Mouse (Mus musculus): ENCODE data around the gene Tmem220.
"Not testable (repeated sequence)": the region's sequence is repeated elsewhere in the genome, so short reads cannot be mapped to it uniquely, and the experiment has no call there.

Gene Tmem220

DNA sequence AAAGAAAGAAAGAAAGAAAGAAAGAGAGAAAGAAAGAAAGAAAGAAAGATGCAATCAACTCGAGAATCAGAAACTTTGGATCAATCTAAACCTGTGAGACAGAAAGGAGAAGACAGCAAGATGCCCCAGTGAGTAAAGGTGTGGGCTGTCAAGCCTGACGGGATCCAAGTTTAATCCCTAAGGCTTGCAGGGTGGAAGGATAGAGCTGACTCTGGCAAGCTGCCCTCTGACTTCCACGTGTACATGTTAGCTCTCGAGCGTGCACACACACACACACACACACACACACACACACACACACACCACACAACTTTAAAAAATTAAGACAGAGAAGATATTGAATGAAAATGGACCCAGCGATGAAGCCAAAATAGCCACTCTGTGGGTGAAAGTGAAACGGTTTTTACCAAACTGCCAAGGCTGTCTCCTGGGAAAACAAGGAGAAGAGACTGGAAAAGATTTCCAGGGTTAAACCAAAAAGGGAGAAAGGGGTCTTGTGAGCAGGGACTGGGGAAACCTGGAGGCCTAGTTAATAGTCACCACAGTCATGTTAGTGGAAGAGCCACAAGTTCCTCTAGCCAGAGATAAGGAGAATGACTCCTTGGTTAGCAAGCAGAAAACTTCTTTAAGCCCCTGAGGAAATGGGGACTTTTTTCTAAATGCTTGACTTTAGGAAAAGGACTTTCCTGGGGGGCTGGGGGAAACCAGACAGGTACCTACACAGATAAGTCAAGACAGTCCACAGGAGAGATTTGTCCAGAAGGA is 5.1 kb upstream of the Tmem220 start:
- no peak for DNase-seq (ENCODE audit: low spot score)

DNA sequence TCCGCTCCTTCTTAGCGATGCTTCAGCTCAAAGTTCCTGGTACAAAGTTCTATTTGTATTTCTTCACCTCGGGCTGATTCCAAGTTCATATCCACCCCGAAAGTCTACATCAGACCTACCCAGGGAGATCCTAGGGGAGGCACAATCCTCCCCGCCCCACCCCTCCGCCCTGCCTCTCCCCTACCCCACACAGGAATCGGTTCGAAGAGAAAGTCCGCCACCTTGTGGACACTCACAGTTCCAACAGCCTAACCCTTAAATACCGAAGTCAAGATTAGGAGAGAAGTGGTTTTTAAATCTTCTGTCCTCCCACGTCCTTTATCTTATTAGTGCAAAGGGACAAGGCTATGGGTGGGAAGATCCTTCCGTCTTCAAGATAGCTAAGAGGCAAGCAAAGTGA is 4.0 kb upstream of the Tmem220 start:
- peak; percentile 69 for DNase-seq (ENCODE audit: low spot score)

DNA sequence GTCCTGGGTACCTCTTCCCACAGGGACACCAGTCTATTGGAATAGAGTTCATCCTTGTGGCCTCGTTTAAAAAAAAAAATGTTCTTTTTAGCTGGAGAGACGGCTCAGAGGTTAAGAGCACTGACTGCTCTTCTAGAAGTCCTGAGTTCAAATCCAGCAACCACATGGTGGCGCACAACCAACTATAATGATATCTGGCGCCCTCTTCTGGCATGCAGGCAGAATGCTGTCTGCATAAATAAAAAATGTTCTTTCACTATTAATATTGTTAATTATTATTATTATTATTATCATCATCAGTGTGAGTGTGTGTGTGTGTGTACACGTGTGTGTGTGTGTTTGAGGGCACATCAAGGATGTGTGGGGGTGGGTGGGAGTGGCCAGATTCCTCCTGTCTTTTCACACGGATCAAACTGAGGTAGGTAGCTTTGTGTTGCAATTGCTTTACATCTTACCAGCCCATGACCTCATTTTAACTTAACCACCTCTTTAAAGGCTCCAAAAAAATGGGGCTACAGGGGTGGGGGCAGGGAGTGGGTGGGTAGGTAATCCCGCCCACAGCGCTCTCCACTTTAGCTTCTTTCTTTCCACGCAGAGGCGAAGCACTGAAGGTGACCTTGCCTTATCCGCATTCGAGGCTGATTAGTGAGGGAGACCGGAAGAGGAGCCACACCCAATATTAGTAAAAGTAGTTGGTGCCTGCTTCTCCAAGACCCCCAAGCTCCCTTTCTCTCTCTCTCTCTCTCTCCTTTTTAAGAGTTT is 2.4 kb upstream of the Tmem220 start:
- no peak for DNase-seq (ENCODE audit: low spot score)

DNA sequence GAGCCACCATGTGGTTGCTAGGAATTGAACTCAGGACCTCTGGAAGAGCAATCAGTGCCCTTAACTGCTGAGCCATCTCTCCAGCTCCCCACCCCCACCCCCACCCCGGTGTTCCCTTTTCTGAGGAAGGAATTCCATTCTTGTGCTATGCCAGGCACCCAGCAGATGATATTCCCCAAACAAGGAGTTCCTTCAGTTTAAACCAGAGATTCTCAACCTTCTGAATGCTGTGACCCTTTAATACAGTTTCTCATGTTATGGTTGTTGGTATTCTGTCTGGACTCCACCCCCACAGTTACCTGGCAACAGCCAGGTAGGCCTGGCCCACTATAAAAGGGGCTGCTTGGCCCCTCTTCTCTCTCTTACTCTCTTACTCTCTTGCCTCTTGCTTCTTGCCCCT is 1.8 kb upstream of the Tmem220 start:
- not testable (repeated sequence) for DNase-seq (ENCODE audit: low spot score)

DNA sequence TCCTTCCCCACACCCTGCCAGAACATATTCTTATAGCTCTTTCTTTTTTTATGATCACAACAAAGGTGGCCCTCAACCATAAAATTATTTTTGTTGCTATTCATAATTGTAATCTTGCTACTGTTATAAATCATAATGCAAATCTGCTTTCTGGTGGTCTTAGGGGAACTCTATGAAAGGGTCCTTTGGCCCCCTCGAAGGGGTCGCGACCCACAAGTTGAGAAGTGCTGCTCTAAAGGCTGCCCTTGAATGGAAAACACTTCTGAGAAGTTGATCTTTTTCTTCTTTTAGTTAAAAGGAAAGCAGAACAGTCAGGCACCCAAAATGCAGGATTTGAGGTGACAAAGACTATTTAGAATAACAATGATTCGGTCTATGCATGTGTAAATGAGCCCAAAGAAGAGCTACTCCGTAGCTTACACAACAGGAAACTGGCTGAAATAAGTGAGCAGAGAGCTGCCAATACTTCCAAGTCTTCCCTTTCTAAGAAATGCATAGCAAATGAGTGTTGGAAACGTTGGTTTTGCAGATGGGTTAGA is 1.1 kb upstream of the Tmem220 start:
- no peak for DNase-seq (ENCODE audit: low spot score)

DNA sequence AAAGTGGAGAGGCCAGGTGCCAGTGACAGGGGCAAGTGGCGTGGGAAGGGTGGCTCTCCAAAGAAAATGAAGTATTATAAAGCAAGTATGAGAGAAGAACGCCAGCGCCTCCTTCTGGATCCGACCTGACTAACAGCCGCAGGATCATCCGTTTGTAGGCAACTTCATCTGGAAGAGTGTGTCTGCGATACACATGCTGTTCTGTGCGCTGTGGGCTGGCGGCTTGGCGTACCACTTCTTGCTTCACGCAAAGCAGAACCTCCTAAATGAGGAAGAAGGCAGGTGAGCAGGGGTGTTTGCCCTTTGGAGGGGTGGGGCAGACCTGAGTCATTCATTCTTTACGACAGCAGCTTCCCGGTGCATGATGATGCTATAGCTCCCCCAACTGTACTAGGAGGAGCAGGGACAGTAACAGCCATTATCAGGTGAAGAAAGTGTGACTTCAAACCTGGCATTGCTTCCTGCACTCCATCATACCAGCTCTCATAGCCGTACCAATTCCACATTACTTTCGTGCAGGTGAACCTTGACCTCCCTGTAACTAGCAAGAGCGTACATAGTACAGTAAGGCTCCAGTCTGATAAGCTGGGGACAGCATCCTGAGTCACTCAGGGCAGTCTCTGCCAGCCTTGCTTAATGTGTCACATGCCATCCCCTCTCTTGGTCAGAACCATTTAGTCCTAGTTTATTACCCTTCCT is 6.1 kb downstream of the Tmem220 start:
- DNase-seq (ENCODE audit: low spot score) = no peak

DNA sequence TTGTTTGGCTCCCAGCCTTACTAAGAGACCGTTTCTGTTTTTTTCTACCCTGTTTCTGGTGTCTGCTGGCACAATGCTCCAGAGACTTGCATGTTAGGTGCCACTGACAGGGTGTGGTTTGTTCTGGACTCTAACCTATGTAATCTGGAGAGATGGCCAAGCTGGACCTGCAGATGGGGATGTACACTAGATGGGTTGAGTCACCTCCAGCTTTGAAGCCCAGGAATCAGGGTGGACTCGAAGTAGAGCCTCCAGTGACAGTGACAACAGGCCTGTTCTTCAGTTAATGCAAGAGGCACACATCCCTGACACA is 6.6 kb downstream of the Tmem220 start:
- DNase-seq (ENCODE audit: low spot score) = no peak

DNA sequence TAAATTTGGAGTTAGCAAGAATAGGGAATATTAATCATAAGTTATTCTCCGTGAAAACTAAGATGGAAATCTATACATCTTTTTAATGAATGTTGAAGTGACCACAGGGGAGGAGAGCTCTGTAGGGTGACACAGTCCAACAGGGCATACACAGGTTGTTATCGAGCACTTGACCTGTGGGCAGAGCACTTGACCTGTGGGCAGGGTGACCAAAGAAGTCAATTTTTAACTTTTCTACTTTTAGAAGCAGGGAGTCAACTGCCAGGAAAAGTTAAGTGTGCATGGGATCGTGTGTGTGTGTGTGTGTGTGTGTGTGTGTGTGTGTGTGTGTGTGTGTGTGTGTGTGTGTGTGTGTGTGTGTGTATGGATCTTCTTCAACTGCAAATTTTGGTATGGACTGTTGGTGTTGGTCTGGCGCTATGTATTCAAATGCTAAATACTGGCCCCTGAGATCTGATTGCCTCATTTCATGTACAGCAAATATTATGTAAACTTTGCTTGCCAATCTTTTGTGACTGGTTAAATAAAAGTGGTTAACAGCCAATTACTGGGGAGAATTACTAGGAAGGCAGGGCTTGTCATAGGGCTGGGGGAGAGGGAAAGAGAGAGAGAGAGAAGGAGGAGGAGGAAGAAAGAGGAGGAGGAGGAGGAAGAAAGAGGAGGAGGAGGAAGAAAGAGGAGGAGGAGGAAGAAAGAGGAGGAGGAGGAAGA is 10.0 kb downstream of the Tmem220 start:
- DNase-seq (ENCODE audit: low spot score) = no peak

DNA sequence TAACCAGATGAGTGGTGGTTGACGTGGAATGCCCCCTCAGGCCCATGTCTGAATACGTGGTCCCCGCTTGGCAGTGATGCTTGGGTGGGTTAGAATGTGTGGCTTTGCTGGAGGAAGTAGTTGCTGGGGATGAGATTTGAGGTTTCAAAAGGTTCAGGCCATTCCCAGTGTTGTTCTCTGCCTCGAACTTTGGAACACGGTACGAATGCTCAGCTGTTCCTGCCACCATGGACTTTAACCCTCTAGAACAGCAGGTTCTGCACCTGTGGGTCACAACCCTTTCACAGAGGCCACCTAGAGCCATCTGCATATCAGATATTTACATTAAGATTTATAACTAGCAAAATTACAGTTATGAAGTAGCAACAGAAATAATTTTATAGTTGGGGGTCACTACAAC is 11.3 kb downstream of the Tmem220 start:
- no peak for DNase-seq (ENCODE audit: low spot score)

DNA sequence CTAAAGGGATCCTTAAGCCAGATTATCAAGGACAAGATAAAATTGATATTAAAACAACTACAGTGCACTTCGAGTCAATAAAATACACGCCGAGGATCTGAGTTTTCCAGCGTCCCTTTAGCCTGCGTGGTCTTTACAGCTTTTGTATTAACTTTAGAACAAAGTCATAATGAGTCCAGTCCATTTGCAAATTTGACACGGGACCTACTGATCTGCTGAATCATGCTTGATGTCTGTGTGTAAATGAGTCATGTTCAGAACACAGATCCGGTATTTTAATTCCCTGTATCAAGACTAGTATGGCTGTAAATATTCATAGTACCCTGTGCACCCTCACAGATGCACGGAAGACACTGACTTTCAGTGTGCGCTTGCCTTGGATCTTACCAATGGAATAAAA is 11.9 kb downstream of the Tmem220 start:
- DNase-seq (ENCODE audit: low spot score) = no peak

DNA sequence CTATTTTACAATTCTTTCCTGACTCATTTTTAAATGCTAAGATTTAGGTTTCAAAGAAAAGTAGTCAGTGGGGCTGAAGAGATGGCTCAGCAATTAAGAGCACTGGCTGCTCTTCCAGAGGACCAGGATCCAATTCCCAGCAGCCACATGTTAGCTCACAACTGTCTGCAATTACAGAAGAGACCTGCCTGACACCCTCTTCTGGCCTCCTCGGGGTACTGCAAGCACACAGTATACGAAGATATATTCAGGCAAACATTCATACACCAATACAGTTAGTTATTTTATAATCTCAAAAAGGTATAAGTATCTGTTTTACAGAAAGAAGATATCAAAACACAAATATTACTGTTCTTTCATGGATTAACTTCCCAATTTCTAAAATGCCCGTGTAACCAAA is 14.8 kb downstream of the Tmem220 start:
- no peak for DNase-seq (ENCODE audit: low spot score)

DNA sequence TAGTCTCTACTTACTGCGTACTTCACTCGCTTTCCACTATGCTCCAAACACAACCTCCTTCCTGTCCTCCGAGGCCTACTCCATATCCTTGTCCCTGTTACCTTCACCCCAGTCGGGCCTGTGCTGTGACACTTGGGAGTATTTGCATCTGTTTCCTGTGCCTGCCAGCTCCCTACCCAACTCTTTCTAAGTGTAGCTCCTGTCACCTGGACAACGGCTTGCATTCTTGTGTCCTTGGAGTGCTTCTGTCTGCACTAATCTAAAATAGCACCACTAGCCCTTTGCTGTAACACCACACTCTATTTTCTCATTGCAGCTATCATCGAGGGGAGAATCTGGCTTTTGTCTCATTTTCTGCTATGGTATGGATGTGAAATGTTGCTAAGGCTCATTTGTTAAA is 15.5 kb downstream of the Tmem220 start:
- no peak for DNase-seq (ENCODE audit: low spot score)

DNA sequence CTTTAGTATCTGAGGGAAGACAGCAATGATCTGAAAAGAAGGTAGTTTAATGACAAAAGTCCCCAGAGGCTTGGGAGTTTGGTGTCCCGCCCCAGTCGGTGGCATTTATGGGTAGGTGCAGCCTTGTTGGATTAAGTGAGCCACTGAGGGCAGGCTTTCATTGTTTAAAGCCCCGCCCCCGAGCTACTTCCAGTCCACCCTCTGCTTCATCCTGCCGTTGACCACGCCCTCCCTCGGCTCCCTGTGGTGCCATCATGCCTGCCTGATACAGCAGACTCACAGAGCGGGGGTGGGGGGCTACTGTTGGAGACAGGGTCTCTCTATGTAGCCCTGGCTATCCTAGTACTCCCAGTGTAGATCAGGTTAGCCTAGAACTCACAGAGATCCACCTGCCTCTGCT is 18.1 kb downstream of the Tmem220 start:
- DNase-seq (ENCODE audit: low spot score) = no peak

DNA sequence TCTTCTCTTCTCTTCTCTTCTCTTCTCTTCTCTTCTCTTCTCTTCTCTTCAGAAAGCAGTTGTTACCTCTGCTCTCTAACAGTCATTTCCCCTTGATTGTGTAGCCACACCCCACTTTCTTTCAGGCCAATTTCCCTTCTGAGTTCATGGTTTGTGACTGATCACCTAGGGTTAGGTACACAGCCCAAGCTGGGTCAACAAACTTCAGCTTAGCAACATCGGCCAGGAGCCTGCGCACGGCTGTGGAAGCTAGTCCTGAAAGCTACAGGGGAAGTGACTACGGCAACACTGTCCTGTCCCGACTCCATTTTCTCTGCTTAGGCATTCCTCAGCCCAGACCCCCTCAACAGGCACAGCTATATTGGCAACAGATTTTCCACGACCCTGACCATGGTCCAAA is 20.0 kb downstream of the Tmem220 start:
- no peak for DNase-seq (ENCODE audit: low spot score)

DNA sequence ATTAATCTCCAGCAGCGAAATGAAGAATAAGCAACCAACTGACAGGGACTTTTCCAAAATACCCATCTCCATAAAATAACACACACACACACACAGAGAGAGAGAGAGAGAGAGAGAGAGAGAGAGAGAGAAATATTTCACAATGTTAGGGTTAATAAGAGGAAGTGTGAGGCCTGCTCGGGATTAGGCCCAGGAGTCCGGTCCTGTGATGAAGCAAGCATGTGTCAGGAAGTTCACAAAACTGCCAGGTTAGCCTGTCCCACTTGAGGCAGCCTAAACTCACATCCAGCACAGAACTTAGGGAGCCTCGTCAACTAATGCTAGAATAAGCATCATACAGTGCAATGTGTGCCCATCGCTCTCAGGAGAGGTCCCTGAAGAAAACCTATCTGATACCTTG is 22.2 kb downstream of the Tmem220 start:
- DNase-seq (ENCODE audit: low spot score) = no peak

DNA sequence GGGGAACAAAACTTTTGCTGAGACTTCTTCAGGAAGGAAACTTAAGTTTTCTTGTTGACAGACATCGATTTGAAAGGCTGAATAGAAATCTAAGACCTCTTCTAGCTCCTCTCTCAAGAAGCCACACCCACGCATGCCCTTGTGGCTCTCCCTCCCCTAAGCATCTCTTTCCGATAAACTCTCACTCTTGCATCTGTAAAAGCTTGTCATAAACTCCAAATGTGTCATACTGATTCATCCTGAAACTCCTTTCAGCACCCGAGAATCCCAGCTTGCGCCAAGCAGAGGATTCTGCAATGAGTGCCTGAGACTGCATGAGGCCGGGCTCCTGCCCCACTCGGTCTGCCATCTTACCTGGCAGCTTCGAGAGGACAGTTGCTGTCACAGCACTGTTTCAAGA is 23.5 kb downstream of the Tmem220 start:
- DNase-seq (ENCODE audit: low spot score) = no peak

DNA sequence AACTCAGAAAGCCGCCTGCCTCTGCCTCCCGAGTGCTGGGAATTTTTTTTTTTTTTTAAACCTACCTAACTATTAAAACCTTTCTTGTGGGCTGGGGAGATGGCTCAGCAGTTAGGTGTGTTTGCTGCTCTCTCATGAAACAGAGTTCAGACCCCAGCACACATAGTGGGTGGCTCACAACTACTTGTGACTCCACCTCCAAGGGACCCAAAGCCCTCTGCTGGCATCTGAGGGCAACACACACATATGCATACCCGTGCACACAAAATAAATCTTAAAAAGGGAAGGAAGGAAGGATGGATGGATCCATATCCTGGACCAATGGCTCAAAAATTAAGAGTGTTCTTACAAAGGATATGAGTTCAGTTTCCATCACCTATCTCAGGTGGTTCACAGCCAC is 24.3 kb downstream of the Tmem220 start:
- no peak for DNase-seq (ENCODE audit: low spot score)

DNA sequence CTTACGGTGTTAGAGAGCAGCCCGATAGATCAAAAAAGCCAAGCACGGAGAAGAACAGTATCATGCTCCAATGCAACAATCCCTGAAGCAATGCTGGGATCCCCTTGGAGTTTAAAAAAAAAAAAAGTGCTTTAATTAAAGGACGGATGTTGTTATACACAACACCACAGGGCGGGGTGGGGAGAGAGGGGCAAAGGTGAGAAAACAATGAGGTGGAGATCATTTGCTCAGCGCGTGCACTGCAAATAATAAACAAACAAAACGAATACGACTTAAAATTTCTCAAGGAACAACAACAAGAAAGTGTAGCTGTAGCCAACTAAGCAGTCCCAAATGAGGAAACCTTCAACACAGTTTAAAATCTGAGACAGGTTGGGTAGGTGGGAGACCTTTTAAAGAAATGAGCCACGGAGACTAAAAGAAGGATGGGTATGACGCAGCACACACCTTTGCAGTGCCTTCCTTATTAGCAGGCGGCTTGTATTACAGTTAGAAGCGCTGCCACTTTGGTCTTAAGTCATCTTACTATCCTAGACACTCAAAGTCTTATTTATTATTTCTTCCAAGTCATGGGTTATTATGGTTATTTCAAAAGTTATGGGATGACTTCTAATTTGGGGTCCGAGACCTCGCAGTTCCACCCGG is 26.8 kb downstream of the Tmem220 start:
- no peak for DNase-seq (ENCODE audit: low spot score)

DNA sequence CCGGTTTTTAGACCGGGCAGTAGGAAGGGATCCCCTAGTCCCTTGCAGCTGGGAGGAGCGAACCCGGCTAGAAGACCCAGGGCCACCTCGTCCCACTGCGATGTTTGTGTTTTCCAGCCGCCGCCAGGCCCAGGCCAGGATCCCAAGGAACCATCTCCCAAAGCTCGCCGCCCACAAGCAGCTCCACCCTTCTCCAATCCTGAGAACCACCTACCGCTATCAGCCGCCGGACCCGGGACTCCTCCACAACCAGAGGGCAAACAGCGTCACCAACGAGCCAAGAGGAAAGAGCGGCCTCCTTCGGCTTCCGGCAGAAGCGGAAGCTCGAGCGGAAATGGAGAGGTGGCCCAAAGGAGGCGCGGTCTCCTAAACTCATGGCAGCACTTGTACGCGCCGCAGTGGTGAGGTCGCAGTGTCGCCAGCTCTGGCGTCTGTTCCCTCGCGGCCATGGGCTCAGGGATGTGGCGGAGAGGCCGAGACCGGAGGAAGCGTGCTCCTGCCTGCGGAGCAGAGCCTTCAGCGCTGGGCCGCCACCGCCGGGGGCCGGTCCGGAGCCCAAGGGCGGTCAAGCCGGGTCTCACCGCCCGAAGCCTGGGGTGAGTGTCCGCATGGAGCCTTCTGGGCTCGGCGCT is 27.5 kb downstream of the Tmem220 start, which contains the start of the genes Adprm and Sco1:
Gene Adprm, minus strand, starts transcription at position 274 of the 632 bp plus-strand sequence.
Gene Sco1, plus strand, starts transcription at position 350 of the 632 bp plus-strand sequence.
- DNase-seq (ENCODE audit: low spot score) = peak; percentile 75

DNA sequence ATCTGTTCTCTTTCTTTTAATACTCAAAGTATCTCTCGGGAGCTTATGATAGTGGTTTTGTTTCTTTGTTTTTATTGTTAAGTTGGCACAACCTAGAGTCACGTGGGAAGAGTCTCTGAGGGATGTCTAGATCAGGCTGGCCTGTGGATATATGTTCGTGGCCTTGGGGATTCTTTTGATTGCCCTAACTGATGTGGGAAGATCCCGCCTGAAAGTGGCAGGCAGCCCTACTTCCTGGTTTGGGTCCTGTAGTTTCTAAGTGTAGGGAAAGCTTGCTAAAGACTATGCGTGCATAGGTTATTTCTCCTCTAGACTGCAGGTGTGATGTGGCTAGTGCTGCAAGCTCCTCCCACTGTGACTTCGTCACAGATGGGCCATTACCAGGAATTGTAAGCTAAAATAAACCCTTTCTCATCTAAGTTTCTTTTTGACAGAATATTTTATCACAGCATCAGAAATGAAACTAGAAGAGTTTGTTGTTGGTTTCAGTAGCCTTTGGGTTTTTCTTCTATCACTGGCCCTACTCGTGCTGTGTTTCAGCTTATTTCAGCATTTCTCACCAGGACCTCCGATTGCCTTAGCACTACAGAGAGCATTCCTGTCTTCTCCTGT is 29.9 kb downstream of the Tmem220 start:
- no peak for DNase-seq (ENCODE audit: low spot score)

DNA sequence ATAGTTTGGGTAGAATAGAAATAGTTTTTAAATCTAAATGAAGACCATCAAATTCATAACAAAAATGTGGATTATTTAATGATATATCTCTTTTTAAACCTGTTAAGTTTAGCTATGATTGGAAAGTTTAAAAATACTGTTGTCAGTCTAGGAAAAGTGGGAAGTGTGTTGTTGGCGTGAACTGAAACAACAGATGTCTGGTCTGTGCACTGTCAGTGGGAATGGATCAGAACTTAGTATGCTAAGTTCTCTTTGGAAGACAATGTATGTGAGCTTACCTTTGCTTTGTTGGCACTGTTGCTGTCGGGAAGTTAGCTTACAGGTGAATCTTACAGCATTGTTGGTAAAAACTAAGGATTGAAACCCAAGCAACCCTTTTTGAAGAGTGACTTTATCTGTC is 36.4 kb downstream of the Tmem220 start:
- DNase-seq (ENCODE audit: low spot score) = no peak

Data from urinary bladder, postnatal 25 days (tissue).